Mouse (Mus musculus) cerebellum, postnatal 36 days (tissue): ENCODE data around the gene Nmt1.

Source experiments
- DNase-seq, 2 experiments: peaks; one replicate each; pipeline ENCODE4 v3.0.0; 2021 to 2022; ENCODE audit warnings: mixed read lengths in 2 of 2

Nmt1 gene

DNA sequence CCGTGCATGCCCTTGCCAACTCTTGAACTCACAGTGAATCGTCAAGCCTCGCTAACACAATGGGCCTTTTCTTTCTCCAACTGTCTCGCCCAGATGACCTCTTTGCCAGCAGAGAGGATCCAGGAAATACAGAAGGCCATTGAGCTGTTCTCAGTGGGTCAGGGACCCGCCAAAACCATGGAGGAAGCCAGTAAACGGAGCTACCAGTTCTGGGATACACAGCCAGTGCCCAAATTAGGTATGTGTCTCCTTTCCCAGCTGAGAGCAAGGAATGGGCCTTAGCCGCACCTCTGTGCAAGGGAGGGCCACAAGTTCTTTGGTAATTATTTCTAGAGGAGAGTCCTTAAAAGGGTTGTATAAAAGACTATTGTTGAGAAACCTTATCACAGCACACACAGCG, 18.3 kb downstream of the Nmt1 start:
- no peak for DNase-seq

DNA sequence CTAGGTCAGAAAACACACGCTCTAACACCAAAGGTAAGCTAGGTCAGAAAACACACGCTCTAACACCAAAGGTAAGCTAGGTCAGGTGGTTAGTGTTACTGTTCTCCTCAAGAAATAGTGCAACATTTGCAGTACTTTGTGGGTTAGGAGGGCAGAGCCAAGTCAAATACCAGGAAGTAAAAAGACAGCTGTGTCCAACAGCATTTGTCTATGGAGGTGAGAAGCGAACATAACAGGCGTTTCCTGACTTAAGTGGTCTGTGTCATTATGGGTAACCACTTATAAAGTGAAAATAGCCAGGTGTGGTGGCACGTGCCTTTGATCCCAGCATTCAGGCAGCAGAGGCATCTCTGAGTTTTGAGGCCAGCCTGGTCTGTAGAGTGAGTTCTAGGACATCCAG, 21.6 kb downstream of the Nmt1 start:
- DNase-seq: no peak

DNA sequence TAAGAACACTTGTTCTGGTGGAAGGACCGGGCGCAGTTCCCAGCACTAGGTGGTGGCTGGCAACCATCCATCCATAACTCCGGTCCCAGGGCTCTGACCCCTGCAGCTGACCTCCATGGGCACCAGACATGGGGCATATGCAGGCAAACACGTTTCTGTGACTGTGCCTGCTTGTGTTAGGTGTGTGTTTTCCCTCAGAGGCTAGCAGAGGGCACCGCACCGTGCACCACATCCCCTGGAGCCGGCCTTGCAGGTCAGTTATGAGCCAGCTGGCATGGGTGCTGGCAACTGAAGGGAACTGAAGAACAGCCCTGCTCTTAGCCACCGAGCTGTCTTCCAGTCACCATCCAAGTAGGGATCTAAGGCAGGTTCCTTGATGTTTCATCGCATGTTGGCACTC, 22.2 kb downstream of the Nmt1 start:
- DNase-seq: peak; percentile 41 to 49

DNA sequence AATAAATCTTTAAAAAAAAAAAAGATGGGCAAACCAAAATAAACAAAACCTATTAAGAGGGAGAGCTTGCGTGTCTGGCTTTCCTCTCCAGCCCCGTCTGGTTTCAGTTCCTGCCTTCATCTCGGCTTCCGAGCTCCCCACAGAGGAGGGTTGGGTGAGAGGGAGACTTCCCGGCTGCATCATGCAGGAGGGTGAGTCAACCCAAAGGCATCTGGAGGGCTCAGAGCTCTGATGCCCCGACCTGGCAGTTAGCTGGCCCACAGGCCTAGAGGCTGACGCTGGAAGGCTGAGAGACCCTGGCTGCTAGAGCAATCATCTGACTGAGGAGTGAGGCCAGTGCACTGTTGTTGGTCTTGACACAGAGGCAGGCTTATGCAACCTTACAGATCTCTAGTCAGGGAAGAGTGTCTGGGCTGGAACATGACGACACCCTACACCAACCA, 23.3 kb downstream of the Nmt1 start:
- peak in 1 of 2 experiments; percentile 32 for DNase-seq

DNA sequence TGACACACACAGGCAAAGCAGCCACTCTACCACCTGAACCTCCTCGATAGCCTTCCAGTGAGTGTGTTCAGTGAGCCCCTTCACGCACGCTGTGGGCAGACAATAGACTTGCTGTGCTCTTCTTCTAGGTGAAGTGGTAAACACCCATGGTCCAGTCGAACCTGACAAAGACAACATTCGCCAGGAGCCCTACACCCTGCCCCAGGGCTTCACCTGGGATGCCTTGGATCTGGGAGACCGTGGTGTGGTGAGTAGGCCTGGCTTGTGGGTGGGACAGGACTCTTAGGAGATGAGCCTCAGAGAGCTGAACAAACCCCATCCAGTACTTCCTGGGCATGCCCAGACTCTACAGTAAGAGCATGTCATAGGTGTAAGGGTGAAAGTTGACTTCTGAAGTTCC, 24.1 kb downstream of the Nmt1 start:
- no peak for DNase-seq

DNA sequence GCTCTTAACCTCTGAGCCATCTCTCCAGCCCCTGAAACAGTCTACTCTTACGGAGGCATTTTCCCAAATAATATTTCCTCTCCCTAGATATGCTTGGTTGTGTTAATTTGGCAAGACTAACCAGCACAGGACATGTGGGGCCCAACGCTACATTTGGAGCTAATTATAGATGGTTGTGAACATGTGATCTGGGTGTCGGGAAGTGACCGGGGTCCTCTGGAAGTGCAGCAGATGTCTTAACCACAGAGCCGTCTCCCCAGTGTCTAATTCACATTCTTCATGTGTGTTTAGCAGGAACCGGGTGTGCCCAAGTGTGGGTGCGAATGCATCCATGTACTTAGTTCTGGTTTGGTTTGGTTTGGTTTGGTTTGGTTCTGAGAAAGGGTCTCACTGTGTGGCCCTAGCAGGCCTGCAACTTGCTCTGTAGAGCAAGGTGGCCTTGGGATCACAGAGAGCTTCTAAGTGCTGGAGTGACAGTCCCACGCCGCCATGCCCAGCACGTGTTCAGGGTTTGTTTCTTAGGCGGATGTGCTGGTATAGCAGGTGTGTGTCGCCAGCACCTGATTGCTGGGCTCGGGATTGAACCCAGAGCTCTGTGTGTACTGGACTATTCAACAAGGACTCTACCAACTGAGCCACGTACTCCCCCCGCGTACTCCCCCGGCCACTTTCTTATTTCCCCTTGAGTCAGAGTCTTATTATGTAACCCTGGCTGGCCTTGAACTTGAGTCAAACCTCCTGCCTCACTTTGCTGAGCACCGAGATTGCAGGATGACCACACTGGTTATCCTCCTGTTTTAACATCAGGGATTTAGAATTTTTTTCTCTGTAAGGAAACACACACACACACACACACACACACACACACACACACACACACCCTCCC, 25.4 kb downstream of the Nmt1 start:
- no peak for DNase-seq

DNA sequence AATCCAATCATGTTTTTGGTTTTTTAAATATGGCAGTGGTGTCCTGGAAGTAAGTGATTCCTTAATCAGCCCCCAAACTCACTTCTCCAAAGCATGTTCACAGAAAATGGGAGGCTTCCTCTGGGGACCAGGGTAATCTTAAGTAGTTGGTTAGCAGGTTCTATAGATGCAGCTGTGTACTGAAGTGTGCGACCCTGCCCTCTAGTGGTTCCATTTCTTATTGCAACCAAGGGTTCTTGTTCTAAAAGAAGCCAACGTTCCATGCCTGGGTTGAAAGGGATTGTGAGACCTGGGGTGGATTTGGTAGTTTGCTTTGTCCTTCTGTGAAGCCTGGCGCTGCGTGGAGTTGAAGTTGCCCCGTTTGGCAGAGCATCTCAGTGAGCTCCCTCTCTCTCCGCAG, 26.8 kb downstream of the Nmt1 start:
- DNase-seq: peak; percentile 71 to 84

DNA sequence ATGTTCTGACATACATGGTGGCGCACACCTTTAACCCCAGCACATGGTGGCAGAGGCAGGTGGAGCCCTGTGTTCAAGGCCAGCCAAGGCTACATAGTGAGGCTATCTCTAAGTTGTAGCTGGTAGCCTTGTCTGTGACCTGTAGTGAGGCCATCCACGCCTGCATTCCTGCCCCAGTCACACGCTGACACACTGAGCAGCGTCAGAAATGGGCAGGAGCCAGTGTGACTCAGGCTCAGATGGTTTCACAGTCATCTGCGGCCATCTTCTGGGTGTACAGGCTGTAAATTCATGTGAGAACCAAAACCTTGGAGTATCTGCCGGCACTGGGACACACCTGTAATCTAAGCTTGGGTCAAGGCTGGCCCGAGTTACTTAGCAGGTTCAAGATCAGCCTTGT, 28.6 kb downstream of the Nmt1 start:
- no peak for DNase-seq

DNA sequence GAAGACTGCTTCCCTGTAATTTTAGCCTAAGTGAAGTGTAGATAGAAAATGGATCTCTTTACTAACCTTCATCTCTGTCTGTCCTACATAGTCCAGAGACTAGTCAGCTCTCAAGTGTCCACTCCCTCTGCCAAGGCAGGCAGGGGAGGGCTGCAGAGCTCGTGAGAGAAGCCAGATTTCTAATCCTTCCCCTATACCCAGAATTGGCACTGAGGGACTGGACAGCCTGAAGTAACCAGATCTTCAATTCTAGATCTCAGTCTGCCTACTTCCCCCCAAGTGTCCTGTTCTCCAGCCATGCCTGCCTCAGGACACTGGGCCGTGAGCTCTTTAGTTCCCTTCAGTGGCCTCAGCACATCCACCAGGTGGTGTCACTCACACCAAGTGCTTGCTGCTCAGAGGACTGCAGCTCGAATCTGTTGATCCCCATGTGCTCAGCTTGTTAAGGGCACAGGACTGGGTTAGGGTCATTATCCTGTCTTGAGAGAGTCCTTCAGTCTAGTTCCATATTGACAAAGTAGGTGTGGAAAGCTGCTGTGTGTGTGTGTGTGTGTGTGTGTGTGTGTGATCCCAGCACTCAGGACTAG, 30.6 kb downstream of the Nmt1 start:
- no peak for DNase-seq

DNA sequence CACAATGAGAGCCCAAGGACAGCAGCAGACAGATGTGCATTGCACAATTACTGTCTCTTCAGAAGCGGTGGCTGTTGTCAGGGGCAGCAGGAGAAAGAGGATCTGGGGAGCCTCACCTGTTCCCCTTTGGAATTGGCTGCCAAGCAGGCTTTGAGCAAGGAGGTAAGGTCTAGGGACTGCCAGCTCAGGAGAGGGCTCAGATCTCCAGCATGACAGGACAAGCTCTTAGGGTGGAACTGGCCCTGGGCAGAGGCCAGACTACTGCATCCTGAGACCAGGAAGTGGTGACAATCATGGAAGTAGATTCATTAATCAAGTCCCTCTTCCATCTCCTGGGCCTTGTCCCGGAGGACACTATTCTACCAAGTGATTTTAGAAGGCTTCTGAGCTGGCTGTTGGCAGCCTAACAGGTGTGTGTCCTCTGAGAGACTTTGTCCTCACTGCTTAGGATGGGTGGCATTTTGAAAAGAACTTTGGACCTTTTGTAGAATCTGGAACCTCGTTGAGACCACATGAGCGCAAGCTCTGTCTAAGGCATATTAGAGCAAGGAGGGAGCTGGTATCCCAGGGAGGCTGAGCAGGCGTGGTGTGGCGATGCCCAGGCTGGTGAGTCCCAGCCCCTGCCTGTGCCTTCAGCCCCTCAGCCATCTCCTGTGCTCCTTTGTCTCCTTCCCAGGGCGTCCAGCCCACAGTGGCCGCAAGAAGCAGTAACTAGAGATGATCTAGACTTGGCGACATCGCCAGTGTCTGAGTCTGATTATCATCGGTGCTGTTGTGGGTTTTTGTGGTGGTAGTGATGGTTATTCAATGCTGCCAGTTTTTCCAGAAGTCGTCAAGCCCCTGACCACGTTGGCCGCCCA, 38.4 kb downstream of the Nmt1 start:
- no peak for DNase-seq

DNA sequence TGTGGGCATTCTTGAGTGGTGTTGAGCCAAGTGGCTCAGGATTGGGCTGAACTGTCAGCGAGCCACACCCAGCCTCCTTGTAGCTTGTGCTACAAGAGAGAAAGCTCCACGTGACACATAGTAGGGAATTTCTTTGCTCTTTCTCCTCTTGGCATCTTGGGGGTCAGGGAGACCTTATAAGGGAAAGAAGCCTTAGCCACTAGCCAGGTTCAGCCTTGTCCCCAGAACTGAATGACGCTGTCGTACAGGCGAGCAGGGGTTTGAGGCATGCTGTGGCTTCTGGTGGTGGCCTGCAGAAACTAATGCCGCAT, 39.0 kb downstream of the Nmt1 start:
- DNase-seq: no peak

DNA sequence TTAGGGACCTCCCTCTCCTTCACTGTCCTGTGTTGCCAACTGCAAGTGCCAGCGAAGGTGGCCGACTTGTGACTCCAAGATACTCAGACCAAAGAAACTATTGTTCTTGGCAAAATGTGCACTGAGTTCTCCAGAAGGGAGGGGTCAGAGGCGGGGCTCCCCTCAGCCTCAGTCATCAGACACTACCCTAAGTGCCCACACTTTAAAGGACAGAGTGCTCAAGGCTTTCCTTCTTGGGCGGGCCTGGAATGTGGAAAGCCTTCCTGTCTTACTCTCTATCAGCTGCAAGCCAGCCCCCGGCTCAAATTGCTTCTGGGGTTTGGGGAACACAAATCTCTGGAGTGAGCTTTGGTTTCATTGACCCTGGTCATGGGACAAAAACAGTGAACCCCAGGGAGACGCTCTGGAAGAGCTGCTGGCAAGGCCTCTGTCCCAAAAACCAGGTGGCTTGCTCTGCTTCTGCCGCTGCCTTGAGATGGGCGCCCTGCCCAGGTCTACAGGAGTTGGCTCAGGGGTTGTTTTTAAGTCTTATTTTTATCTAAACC, 39.5 kb downstream of the Nmt1 start:
- no peak for DNase-seq

DNA sequence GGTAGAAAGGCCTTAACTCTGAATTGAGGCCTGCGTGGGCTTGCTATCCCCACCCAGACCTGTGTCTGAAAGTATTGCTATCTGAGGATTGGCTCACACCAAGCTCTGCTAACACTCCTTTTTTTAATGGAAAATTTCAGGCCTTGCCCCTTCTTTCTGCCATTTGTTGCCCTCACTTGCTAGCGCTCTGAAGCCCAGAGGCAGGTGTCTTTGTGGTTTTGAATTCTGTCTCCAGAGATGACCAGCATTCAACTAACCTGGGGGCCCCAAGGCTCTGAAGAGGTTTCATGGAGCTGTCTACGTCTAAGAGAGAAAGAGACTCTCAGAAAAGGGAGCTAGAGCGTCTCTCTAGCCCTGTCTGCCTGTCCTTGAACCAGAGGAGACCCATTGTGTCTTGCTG, 40.3 kb downstream of the Nmt1 start:
- DNase-seq: no peak

DNA sequence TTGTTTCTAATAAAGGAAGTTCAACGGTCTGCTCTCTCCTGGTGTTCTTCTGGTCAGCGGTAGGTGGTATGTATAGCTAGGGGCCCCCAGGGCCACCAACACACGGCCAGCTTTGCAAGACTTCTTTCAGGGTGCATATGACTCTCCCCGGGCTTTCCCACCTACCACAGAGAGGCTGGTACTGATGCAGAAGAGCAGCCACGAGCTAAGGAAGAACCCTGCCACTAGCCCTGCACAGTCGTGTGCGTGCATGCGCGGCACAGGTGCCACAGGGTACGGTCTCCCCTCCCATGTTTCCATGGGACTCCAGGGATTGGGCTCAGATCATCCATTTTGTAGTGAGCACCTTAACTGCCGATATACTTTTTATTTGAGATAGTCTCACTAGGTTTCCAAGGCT, 40.9 kb downstream of the Nmt1 start:
- DNase-seq: no peak

DNA sequence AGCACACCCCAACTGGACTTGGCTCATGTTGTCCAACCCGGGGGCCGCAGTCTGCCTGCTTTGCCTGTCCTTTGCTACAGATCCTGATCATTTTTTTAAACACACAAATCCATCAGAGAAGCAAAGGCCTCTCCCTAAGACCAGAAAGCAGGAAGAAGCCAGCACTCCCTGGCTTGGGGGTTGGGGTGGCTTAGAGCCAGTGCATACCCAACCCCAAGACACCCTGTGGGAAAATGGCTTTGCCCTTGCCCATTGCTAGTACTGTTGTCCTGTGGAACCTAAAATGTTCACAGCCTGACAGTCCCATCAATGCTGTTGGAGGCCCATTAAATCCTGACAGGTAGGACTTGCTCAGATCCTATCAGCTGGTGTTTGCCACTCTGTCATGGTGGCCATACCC, 41.7 kb downstream of the Nmt1 start:
- no peak for DNase-seq

DNA sequence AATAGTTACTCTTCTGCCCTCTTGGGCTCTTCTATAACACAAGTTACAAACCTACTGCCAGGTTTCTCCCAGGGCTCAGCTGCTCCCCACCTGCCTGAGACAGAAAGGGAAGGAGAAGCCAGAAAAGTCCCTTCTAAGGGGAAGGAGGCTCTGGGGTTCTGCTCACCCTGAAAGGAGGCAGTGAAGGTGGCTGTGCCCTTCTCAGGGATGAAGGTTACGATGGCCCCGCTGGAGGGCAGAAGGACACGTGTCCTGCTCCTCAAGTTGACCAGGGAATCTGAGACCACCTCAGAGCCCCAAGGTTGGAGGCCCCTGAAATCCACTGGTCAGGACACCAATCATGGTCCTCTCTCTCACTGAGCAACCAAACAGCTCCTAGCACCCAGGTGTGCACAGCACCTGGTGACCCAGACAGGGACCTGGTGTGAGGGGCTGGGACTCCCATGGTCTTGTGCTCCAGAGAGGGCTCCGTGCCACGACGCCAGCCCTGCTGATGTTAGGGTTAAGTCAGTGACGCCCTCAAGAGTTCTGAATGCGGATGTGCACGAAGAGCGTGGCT, 42.4 kb downstream of the Nmt1 start:
- no peak for DNase-seq

DNA sequence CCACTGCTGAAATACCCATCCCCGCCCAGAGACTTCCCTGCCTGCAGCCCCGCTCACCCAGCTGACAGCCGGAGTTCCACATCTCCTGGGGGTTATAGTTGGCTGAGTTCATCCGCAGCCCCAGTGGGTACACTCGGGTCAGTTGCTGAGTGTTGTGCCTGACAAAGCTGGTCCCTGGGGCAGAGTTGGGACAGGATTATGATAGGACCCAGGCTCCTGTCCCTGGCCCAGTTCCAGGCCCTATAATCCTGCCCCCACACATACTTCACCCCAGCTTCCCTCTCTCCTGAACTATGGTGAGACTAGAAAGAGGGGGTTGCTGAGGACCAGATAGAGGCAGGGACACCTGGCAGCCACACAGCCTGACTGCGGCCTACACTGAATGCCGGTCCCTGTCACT, 45.7 kb downstream of the Nmt1 start:
- DNase-seq: no peak

DNA sequence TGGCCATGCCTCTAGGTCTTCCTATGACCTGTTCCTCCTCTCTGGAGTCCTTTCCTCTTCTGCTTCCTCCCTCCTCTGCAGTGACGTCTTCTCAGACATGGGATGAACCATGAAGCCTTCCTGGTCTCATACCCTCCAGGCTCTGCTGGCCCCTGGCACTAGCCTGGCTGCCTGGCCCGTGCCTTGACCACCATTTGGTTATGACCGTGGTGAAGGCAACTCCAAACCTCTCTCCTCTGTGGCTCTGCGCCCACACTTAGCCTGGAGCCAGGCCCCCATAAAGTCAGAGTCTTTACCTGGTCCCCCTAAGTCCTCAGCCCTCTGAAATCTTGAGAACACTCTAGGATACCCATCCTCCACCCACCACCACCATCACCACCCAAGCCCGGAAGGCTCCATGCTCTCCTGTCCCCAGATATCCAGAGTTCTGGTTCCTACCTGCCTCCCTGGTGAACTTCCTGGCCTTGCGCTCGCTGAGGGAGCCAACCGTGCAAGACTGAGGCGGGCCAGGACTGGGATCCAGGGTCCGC, 46.2 kb downstream of the Nmt1 start:
- no peak for DNase-seq

DNA sequence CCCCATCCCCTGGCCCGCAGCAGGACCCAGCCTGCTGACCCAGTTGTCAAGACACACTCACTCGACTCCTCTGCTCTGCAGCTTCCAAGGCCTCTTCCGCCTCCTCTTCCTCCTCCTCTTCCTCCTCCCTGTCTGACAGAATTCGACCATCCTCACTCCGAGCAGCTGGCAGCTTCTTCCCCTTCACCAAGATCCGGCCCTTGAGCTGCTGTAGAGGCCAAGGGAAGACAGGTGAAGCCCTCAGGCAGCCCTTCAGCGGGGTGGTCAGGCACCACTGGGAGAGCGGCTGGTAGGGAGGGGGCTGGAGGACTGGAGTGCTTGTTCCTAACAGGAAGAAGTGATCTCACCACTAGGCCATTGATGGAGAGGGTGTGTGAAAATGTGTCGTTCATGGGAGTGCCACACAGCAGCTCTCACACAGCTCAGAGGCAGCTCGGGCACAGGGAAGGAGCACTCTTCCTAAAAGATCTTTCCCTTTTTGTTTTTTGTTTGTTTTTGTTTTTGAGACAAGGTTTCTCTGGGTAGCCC, 46.9 kb downstream of the Nmt1 start:
- DNase-seq: no peak

DNA sequence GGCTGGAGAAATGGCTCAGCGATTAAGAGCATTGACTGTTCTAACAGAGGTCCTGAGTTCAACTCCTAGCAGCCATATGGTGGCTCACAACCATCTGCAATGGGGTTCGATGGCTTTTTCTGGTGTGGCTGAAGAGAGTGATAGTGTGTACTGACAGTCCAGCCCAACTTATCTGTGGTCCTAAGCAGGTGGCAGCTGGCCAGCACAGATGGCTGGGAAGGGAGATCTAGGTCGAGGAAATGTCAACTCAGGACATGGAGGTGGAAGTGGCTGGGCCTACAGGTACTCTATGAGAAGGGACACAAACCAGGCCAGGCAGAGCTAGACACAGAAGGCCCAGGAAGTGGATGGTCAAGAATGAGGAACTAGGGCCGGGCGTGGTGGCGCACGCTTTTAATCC, 48.0 kb downstream of the Nmt1 start:
- DNase-seq: peak; percentile 56 to 73

DNA sequence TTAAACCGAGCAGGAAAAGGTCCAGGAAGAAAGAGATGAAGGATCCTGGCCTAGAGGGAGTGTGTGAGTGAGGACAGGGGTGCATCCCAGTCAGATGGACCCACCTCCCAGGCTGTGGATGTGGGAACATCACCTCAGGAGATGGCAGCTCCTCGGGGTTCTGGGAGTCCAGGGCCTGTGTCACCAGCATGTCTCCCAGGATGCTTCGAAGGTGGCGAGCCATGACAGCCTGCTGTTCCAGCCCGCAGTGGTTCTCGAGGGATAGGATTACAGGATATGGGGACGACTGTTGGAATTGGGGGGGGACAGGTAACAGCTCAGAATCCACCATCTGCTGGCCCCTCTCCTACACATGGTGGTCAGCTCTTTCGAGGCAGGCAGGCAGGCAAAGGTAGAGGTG, 48.6 kb downstream of the Nmt1 start:
- DNase-seq: no peak

DNA sequence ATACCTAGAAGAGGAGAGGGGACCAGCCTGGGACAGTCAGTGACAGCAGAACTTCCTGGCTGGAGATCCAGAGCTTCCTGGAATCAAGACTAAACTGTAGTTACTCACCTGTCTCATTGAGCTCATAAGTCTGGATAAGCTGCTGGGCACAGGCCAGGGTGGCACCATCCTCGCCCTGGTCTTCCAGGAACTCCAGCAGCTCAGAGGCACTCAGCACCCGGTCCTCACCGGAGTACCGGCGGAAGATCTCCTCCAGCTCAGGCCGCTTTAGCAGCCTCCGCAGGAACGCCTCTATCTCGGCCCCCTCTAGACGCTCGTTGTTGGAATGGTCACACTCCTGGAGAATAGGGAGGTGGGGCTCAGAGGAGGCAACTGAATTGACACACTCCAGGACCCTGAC, 50.1 kb downstream of the Nmt1 start:
- DNase-seq: no peak
